Mouse (Mus musculus) testis, postnatal 10 days (tissue): ENCODE results near the gene Fndc3b.

Experiments
- DNase-seq: peaks from one replicate; pipeline ENCODE4 v3.0.0; 2021; ENCODE audit warnings: low spot score

Fndc3b gene

DNA sequence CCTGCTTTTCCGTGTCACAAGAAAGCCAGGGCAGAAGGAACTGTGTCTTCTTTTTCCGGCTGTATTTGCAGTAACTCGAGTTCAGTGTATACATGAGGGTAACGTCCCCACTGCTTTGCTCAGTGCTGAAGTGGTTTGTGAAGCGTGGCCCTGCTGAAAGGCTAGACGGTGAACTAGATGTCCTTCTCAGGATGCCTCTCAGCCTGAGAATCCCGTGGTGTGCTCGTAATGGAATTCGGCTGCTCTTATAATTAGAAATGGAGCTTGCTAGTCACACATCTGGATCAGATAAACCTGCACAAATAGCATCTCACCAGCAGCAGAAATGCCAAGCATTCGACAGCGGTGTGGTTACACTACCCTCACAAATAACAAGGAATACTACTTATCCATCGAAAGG lies 40.7 kb downstream of the Fndc3b start:
- DNase-seq: no peak

DNA sequence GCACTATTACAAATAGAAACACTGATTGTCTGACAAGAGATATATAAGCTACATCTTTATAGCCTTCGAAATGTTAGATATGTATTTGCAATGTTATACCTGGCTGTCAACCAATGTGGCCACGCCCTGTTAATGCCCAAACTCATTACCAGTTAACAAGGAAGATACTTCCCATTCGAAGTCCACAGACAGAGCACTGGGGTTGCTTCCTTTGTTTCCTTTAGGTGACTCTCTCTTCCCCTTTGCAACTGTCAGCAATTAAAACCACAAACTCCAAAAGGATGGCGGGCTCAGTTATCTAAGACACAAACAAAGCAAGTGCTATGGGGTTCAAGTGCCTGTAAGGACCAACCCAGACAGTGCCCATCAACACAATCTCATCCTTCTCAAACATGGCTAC lies 43.8 kb downstream of the Fndc3b start:
- DNase-seq: no peak

DNA sequence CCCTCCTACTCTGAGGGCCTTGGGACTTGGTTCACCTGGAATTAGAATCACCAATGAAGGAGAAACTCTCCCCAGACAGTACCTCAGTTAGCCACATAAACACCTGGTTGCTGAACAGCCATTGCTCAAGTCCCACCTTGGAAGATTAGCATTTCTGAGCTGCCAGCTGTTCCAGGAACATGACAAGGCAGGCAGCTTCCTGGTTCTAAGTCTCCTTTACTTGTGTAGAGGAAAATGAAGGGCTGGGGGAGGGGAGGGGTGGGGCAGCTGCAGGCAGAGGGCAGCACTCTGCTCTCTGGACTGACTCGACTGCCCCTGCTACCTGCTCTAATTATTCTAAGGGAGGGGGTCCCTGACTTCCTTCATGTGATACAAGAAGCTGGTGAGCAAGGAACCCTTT lies 45.8 kb downstream of the Fndc3b start:
- no peak for DNase-seq

DNA sequence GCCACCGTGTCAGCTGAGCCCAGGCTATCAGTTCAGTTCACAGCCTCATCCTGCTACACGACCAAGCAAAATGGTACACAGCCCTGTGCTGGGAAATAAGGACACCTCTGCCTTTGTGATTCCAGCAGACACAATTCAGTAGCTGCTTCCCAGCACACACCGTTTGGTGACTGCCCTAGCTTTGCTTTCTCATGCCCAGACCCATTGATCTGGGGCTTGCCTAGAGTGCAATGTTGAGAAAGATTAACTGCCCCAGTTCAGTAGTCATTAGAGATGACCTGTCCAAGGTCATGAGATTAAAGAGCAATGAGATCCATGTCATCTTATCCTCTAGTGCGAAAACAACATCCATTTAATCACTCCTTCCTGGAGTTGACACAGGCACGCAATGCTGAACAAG lies 47.9 kb downstream of the Fndc3b start:
- DNase-seq: no peak

DNA sequence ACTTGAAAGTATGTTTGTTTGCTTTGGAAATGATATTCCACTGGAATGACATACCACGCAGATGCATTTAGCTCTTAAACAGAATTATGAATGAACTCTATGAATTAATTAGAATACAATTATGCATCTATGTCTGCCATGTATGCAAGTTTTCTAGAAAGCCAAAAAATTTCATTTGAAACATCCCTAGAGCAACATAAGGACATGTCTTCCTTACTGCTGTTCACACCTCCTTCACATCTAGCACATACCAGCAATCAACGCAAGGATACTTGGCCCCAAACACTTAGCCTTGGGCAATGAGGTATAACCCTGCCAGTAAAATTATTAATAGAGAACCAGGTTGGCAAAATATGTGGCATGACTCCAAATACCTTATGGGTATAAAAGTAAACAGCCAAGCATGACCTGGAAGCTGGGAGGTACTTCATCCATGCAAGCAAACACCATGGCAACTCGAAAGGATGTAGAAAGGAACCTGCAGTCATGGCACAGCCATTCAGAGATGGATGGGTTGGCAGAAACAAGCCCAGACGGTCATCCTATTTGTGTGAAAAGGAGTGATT lies 52.8 kb downstream of the Fndc3b start:
- no peak for DNase-seq

DNA sequence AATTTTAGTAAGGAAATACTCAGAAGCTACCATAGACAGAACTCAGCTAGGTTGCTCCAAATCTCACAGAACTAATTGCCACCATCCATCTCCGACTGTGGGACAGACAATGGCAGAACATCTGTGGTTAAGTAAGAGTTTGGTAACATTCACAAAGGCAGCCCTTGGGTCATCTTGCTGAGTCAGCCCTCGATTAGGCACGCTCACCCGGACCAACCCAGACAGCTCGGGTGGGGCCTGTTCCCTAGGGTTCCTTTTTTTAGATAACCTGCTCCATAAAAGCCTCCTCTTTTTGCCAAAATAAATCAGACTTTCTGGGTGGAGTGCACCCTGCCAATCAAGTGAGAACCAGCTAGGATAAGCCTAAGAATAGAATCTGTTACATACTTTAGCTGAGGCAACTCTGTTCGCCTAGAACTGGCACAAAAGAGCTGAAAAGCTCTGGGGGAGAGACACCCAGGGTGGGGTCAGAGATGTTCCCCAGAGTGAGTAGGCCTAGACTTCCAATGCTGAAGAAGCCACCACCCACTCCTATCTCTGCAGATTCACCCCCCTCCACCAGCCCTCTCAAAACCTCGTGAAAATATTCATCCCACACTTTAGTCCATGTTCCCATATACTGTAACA lies 54.2 kb downstream of the Fndc3b start:
- no peak for DNase-seq

DNA sequence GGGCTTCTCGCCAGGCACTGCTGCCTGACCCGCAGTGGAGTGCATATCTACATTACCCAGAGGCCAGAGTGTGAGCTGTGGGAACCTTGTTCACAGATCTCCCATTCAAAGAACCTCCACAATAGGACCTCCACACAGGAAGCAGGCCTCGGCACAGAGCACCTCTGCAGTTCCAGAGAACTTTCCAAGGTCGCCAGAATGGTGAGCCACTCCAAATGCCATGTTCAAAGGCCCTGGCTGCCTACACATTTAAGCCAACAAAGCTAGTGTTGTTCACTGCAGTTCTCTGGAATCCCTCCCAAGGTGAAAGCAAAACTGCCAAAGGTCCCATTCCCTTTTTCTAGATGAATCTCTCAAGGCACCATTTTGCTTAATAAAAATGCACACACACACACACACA lies 55.4 kb downstream of the Fndc3b start:
- DNase-seq: no peak

DNA sequence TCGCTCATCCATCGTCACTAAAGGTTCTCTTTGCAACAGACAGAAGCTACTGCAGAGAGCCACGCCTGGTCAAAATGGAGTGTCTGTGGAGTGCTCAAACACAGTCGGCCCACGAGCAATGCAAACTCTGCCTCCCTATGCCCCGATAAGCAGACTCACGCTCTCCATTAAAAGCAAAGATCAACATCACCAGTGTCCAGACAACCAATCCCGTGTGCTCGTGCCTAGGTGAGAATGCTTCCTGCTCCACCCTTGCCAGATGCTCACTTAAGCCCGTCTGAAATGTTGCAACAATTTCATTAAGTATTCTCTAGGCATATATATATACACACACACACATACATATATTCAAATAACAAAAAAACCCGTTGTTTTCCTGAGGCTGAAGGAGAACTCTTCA lies 56.1 kb downstream of the Fndc3b start:
- no peak for DNase-seq

DNA sequence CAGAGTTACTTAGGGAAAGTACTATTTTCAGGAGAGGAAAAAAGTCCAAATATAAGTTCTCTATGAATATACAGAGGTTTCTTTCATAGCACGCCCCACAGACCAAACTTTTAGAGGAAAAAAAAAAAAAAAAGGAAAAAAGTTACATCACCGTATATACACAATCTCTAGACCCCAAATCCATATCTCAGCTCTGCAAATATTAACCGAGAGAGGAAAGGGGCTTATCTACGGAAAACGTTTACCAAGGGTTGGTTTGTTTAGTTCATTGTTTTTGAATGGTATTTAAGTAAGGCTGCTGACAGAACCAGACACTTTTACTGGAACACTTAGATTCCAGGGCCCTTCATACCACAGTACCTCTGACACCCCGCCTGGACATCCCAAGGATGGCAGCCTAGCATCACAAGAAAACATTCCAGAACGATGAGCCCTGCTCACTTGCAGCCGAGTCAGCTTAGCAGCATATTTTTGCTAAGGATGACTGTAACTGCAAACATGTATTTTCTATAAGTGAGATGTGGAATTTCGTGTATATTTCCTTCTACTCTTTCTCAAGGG lies 58.6 kb downstream of the Fndc3b start:
- DNase-seq: no peak

DNA sequence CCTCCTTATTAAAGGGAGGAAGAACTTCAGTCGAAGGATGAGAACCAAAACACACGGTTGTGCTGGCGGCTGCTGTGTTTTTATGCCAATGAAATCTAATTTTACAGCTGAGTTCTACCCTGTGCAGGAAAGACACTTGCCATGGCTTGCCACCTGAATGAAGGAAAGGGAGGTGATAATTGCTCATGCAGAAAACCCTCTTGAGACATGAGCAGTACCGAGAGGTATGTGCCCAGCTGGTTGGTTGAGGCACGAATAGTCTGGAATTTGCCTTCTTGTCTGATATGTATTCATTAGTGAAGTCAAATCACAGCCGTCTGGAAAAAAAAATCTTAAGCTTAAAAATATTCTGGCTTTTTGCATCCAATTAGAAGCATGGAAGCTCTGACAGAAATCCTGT lies 59.4 kb downstream of the Fndc3b start:
- no peak for DNase-seq

DNA sequence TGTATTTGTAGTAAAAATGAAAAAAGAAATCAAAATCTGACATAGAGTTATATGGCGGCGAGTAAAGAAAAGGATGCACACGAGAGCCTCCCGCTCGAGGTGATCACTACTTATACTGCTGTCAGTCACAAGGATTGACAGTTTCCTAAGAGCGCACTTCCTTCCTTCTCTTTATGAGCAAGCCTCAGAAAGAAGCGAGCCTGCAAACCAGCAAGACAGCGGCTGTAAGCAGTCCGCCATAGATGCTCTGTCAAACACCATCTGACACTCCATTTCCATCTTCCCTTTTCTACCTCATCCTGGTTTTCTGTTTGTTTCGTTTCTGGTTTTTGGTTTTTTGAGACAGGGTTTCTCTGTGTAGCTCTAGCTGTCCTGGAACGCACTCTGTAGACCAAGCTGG lies 61.0 kb downstream of the Fndc3b start:
- no peak for DNase-seq

DNA sequence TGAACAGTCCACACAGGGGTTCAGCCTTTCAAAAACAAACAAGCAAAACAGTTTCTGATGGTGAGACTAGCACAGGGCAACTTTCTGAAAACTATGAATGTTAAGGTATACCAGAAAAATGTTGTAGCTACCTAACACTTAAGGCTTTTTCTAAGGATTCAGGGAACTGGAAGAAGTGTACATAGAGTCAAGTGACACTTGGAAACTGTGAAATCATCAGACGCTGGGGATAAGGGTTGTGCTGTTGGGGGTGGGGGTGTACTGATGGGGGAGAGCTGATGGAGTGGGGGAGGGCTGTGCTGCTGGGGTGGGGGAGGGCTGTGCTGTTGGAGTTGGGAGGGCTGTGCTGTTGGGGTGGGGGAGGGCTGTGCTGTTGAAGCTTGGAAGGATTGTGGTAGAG lies 61.8 kb downstream of the Fndc3b start:
- DNase-seq: no peak

DNA sequence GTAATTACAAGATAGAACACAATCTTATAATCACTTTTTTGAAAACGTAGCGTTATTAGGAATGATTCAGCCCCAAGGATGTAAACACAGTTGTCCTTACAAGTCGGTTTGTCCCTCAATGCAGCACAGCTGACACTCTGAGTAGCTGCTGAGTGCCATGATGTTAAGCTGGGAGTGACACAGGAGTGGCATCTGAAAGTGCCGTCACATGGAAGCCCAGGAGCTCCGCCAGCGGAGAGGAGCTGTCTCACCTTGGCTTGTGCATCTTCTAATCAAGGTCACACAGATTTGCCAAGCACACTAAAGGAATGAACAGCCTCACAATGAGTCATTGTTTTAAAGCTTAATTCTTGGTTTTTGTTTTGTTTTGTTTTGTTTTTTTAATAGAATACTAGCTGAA lies 68.7 kb downstream of the Fndc3b start:
- DNase-seq: no peak

DNA sequence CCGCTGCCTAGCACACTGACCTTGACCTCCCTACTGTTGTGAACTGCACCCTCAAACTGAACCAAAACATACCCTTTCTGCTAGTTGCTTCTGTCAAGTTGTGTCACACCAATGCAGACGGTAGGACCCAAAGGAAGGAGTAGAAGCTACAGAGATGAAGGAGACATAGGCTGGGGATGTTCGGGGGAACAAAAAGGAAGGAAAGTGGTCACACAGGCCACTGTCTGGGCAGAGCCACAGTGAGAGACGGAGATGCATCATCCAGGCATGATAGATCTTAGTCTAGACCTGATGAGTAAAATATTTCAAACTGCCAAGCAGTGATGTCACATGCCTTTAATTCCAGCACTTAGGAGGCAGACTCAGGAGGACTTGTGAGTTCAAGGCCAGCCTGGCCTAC lies 71.4 kb downstream of the Fndc3b start:
- no peak for DNase-seq

DNA sequence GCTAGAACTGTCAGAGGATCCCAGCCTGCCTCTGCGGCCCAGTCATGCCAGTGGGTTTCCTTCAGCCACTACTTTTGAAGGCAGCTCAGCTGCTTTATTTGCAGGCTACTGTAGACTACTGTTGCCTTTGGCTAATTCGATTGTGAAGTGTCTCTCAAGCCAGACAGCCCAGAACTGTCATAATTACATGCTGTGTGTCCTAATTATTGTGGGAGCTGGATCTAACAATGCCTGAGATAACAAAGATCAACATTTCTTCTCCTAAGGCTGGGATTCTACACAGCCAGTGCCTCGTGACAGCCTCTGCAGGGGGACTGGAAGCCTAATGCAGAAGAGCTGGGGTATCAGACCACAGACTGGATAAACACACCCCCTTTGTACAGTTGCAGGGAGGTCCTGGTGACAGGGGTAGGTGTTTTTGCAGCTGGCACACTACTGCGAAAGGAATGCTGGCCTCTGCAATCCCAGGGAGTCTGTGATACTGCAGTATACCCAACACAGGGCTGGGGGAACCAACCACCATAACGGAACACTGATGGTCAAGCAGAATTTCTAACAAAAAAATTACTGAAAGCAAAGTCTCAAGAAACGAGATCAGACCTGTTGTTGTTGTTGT lies 74.0 kb downstream of the Fndc3b start:
- DNase-seq: no peak

DNA sequence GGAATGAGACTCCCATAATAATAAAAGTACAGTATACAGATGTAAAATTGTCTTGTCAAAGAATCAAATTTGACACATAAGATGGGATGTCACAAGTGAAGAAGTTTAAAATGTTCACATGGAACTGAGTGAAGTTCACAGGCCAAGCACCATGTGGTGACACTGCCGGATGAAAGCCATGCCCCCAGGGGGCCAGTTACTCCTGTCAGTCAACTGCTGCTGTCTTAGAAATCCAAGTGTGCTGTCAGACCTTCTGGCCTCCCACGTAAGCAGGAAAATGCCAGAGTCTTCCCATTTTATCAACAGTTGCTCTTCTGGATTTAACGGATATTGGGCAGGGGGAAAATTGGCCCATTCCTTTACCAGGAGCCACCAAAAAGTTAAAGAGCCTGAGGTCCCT lies 75.3 kb downstream of the Fndc3b start:
- no peak for DNase-seq

DNA sequence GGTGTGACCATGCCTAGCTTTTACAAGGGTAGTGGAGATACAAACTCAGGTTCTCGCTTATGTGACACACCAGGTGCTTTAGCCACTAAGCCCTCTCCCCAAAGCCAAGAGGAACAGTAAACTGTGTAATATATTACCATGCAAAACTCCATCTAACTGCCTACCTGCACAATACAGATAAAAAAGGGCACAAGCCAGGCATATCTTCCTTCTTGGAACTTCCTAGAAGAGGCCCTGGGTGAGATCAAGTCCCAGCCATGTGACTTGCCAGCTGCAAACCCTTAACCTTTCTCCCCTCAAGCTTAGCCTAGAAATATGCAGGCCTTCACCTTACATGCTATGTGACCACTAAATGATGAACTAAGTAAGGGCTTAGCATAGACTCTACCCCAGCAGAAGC lies 78.2 kb downstream of the Fndc3b start:
- DNase-seq: no peak

DNA sequence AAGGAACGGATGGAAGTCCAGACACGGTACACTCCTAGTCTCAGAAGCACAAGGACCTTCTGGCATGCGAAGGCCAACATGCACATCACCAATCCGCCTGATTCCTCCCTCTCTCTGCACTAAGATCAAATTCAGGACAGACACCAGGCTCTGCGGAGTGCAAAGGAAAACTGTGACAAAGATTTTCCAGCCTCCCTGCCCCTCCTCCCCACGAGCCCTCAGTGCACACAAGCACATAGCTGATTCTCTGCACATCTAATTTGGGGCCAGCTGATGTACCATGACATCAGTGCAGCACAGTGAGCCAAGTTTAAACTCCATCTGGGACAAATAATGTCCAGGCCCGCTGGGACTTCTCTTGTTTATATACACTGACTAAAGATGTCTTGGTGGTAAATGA lies 80.0 kb downstream of the Fndc3b start:
- no peak for DNase-seq

DNA sequence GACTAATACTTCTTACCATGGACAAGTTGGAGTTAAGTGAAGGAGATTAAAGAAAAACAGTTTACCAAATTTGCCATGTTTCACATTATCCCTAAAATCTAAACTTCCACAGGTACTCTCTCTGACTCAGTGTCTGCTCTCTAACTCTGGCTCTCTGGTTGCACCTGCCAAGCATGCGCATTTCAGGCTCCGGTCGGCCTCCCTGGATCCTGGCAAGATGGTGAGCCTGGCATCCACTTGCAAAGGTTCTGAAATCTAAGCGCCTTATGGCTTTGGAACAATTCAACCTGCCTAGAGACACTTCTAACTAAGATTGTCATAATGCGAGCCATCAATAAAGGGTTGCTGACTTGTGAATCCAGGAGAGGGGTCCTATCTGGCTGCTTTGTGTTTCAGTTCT lies 81.4 kb downstream of the Fndc3b start:
- DNase-seq: no peak

DNA sequence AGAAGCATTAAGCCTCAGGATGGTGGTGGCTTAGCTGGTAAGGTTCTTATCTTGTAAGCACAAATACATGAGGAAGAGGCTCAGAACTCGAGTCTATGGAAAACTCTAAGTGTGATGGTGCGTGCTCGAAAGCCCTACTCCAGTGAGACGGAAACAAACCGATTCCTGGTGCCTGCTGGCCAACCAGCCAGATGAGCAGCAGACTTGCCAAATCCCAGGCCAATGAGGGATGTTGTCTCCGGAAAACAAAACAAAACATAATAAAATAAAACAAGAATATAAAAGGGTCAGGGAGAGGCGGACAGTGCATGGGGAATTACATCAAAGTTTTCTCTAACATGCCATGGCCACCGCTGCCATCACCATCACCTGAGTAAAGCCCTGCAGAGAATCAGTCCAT lies 84.8 kb downstream of the Fndc3b start:
- no peak for DNase-seq

DNA sequence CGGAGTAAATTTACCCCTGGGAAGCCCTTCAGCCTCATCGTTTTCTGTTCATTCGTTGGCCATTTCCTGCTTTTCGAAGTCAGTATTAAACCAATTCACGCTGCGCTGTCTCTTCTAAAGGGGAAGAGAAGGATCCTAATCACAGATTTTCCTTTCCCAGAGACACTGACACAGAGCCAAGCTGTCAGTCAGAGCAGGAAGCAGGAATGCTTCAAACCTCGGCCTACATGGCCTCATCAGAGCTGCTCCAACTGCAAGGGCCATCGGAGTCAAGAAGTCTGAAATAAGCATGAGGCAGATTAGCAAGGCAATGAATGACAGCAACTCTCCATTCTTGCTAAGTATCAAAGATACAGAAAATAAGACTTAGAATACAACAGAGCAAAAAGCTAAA lies 85.5 kb downstream of the Fndc3b start:
- no peak for DNase-seq

DNA sequence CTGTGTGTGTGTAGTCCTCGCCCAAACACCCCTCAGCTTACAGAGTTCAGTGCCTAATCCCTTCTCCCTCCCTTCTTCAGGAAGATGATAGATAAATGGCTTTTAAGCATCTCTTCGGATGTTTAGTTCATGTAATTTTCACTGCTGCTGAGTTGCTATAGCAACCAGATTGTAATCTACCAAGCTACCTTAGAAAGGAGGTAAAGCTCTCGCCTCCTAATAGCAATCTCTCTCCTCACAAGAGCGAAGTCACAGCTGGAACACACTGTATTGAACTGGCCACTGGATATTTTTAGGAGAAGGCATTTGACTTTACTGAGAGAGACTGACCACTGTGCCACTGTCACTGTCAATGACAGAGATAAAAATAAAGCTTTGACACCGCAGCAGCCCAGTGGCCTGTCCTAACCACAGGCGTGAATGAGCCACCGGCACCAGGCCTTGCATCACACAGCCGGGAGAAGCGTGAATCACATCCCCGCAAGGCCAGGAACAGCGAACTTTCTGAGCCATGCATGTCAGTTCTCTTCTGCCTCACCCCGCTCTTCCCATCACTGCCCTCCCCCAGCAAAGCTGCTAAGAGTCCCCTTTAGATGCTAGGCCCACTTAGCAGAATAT lies 86.0 kb downstream of the Fndc3b start:
- DNase-seq: no peak

DNA sequence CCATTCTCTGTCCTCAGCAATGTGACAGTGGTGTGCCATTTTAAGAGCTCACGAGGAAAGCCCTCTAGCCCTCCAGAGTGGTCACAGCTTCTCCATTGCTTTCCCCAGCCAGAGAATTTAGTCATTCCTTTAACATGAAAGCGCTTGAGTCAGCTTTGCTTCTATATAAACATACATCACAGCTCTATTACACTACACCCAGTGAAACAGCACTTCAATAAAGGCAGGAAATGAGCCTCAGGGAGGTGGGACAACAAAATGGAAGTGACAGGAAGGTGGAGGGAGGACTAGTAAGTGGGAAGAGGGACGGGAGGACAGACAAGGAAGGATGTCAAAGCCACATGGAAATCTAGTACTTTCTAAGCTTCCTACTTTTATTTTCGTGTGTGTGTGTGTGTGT lies 88.7 kb downstream of the Fndc3b start:
- DNase-seq: no peak
